Mouse (Mus musculus) urinary bladder, postnatal 25 days (tissue): ENCODE results near the gene Rnase9.

ENCODE experiments used
- DNase-seq: peaks from one replicate; pipeline ENCODE4 v3.0.0; 2022; ENCODE audit warnings: low spot score

Gene Rnase9

GRCm38 (mm10) chr14:51041769-51042168 lies at the start of gene Rnase9:
Gene Rnase9 (minus strand): TSS chr14:51041869.
- DNase-seq: no peak

DNA sequence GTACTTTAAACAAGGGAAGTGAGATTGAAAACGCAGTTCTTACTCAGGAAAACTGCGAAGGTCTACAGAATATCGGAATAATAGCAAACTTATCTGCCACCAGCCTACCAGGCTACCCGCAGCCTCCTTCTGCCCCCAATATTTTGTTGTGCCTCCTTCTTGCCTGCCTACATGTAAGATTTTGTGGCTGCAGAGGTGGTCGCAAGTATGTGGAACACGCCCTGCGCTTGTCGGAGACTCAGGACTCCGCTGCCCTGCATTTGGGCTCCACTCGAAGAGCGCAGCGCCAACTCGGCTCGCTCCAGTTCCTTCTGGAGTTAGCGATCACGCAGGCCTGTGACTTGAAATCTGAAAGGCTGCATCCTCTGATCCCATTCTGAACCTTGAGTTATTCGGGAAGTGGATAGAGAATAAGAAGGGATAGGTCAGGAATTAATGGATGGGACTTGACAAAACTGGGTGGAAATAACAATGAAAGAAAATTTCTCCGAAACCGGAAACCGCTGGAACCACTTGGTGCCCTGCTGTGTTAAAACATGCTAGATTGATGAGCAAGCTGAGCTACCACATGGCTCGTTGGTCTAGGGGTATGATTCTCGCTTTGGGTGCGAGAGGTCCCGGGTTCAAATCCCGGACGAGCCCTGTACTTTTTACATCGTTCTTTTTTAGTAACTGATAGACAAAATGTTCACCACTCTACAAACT lies 48.6 kb upstream of the Rnase9 start:
- peak; percentile 86 for DNase-seq

- DNase-seq: no peak
These were observed 48.0 kb upstream of the Rnase9 start for GRCm38 (mm10) chr14:51089674-51090076.

GRCm38 (mm10) chr14:51088970-51089673 lies 47.5 kb upstream of the Rnase9 start:
- peak; percentile 92 for DNase-seq

GRCm38 (mm10) chr14:51088166-51088969 lies 46.7 kb upstream of the Rnase9 start:
- DNase-seq: peak; percentile 77

- no peak for DNase-seq
These were observed 46.1 kb upstream of the Rnase9 start for GRCm38 (mm10) chr14:51087762-51088161.

- DNase-seq: no peak
These were observed 44.2 kb upstream of the Rnase9 start for GRCm38 (mm10) chr14:51085911-51086310.

DNA sequence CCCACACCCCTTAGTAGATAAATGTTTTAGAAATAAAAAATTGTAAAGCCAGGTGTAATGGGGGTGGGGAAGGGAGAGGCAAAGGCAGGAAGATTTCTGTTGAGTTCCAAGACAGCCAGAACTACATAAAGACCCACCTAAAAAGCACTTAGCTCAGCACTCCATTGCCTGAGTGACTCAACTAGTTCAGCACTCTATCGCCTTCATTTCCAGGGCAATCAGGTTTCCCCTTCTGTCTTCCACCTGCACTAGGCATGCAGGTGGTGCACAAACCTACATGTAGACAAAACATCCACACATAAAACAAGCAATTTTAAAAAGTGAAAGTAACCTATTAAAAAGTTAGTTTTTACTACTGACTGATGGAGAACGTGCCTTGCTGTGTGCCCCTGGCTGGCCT lies 43.4 kb upstream of the Rnase9 start:
- no peak for DNase-seq

DNA sequence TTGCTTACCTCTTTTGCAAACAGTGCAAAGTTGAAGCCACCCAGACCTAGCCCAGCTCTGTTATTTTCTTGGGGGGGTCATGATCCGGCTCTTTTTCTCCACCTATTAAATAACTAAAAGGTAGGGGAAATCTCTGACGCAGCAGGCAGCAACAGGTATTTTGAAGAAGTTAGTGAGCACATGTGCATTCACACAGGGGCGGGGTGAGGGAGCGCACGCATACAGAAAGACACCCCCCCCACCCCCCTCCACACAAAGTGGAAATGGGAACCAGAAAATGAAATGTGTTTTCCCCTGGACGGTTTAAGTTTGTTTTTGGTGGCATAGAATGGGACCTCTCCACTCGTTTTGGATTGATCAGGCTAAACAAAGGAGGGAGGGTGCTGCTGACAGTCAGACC lies 42.1 kb upstream of the Rnase9 start:
- DNase-seq: no peak

- peak; percentile 48 for DNase-seq
These were observed 41.2 kb upstream of the Rnase9 start for GRCm38 (mm10) chr14:51082599-51083581.

- DNase-seq: no peak
These were observed 39.4 kb upstream of the Rnase9 start for GRCm38 (mm10) chr14:51081035-51081434.

GRCm38 (mm10) chr14:51079180-51079579 lies 37.5 kb upstream of the Rnase9 start:
- no peak for DNase-seq

- no peak for DNase-seq
These were observed 32.7 kb upstream of the Rnase9 start, which contains the start of gene Olfr750 for GRCm38 (mm10) chr14:51074335-51074734. Gene Olfr750 (minus strand): TSS chr14:51074435.

DNA sequence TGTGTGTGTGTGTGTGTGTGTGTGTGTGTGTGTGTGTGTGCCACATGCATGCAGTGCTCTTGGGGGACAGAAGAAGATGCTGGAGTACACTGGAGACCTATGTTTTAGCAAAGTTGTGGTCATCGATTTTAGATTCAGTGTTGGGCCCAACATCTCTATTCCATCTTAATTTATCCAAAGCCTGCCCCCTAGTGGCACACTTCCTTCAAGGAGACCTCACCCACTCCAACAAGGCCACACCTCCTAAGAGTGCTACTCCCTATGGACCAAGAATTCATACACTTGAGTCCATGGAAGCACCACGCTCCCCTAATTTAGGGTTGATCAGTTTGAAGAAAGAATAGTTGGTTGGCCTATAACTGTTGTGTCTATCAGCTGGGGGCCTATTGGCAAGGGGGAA lies 27.9 kb upstream of the Rnase9 start:
- no peak for DNase-seq

DNA sequence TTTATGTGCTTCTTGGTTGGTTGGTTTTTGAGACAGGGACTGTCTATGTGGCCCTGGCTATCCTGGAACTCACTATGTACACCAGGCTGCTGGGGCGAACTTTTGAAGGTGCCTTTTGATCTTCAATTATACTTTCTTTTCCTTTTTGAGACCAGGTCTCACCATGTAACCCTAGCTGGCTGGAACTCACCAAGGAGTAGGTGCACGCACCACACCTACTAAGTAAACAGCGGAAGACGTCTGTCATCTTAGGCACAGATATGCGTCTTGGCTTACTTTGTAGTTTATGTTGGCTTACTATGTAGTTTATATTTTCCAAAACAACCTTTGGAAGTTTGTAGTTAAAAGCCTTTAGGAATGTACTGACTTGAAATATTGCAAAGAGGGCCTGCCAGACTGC lies 27.3 kb upstream of the Rnase9 start:
- DNase-seq: no peak

- DNase-seq: no peak
These were observed 19.1 kb upstream of the Rnase9 start for GRCm38 (mm10) chr14:51060761-51061160.

GRCm38 (mm10) chr14:51057401-51057831 lies 15.7 kb upstream of the Rnase9 start, which contains the start of gene Rnase12:
Gene Rnase12 (minus strand): TSS chr14:51057661.
- DNase-seq: no peak

- DNase-seq: no peak
These were observed 12.9 kb upstream of the Rnase9 start for GRCm38 (mm10) chr14:51054243-51055237.

- no peak for DNase-seq
These were observed 11.5 kb upstream of the Rnase9 start for GRCm38 (mm10) chr14:51053176-51053575.

- no peak for DNase-seq
These were observed 10.3 kb upstream of the Rnase9 start for GRCm38 (mm10) chr14:51051941-51052340.
